Mouse (Mus musculus) liver, adult 2 months (tissue): ENCODE results near the gene Gm4491.

Experiments
- CTCF ChIP-seq: fragments of 200-500 bp; IDR thresholded peaks from 2 replicates; pipeline ENCODE4 v1.5.1; 2011; ENCODE audit warnings: low read depth, low read length, control low read depth
- POLR2A ChIP-seq: fragments of 200-500 bp; IDR thresholded peaks from 2 replicates; pipeline ENCODE4 v1.6.1; 2011; ENCODE audit warnings: low read length, control low read depth; ENCODE audit not compliant: insufficient read depth; ENCODE audit errors: extremely low read depth

GRCm38 (mm10) chr14:57084180-57084668 lies 31.5 kb downstream of the Gm4491 start:
- TF ChIP-seq CTCF (no peak), POLR2A (no peak)
